Mouse (Mus musculus) kidney, embryonic 15.5 days (tissue): ENCODE results near the gene Twsg1. TPM values are rescaled to one million over a fixed set of nuclear protein-coding genes. Genes with fewer than 3 reads are reported as not detected.

Source experiments
- ATAC-seq: fragments of 200-750 bp; cut with Nextera tagmentation; replicated peaks from 2 replicates; pipeline ENCODE4 v1.8.0; 2017; ENCODE audit warnings: moderate TSS enrichment; ENCODE audit not compliant: low FRiP score
- H3K27ac ChIP-seq: fragments of 300-500 bp; sonication (generic); 2 replicates; pipeline ENCODE4 v1.5.1; 2015; ENCODE audit warnings: mild to moderate bottlenecking, inconsistent platforms
- H3K27me3 ChIP-seq: fragments of 300-500 bp; sonication (generic); 2 replicates; pipeline ENCODE4 v1.6.1; 2015; ENCODE audit warnings: inconsistent platforms
- H3K36me3 ChIP-seq: fragments of 300-500 bp; sonication (generic); 2 replicates; pipeline ENCODE4 v1.6.1; 2015; ENCODE audit warnings: inconsistent platforms
- H3K4me1 ChIP-seq: fragments of 300-500 bp; sonication (generic); 2 replicates; pipeline ENCODE4 v1.6.1; 2015; ENCODE audit warnings: inconsistent platforms
- H3K4me2 ChIP-seq: fragments of 300-500 bp; sonication (generic); 2 replicates; pipeline ENCODE4 v1.6.1; 2015; ENCODE audit warnings: moderate library complexity, mild to moderate bottlenecking, inconsistent platforms
- H3K4me3 ChIP-seq: fragments of 300-500 bp; sonication (generic); replicated peaks from 2 replicates; pipeline ENCODE4 v1.5.1; 2015; ENCODE audit warnings: mild to moderate bottlenecking, inconsistent platforms
- H3K9ac ChIP-seq: fragments of 300-500 bp; sonication (generic); 2 replicates; pipeline ENCODE4 v1.6.1; 2015; ENCODE audit warnings: mild to moderate bottlenecking, inconsistent platforms
- H3K9me3 ChIP-seq: fragments of 300-500 bp; sonication (generic); replicated peaks from 2 replicates; pipeline ENCODE4 v1.6.1; 2016; ENCODE audit warnings: inconsistent platforms
- WGBS: fragments of 180-500 bp; shearing (Covaris S2); methylation state at CpG from one replicate; pipeline ENCODE4 v1.1.7; 2015; ENCODE audit warnings: mixed read lengths; 5-methylcytosine and 5-hydroxymethylcytosine counted together
- polyA plus RNA-seq: library from polyadenylated mRNA; unstranded; fragments of >200 nt; fragmentation: Nextera tagmentation; extraction: Ambion mirVana; gene quantifications from 2 replicates; pipeline ENCODE4 v1.2.1, GENCODE M21; 2015

Gene Twsg1
- polyA plus RNA-seq, 1 experiment from 2014 or later = 118 TPM

DNA sequence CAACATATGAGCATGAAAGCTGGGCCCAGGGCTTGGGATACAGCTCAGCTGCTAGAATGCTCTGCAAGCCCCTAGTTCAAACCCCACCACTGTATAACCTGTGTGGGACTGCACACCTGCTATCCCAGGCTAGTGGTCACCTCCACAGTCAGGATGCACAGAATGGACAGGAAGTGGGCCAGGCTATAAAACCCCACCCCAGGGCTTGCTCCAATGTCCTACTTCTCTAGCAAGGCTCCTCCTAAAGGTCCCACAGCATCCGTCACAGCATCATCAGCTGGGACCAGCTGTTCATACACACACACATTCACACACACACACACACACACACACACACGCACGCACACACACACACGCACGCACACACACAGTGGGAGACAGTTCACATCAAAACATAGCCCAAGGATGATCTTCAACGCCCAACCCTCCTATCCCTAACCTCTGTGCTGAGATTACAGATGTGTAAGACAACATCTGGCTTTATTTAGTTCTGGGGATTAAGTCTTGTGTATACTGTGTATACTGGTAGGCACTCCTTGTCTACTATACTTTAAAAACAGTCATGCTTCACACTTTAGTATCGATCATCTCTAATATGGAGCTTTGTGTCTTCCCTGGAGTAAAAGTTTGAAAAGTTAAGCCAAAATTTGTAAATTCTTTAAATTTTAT is 20.7 kb downstream of the Twsg1 start:
- Histone ChIP-seq H3K27me3 (no peaks in the 10 kb centered on the region), H3K27ac (no peak overlapping the region), H3K9ac (no peak overlapping the region), H3K4me2 (no peak overlapping the region), H3K4me1 (0 out of 2 replicates have a peak, but pooled peaks cover 5% of the 10 kb centered on the region), H3K4me3 (no peak overlapping the region), H3K36me3 (peaks cover 65% of the 10 kb centered on the region), H3K9me3 (no peaks in the 10 kb centered on the region)
- WGBS = 91% methylated on average over 7 of the region's 7 CpGs
- ATAC-seq = no peak

DNA sequence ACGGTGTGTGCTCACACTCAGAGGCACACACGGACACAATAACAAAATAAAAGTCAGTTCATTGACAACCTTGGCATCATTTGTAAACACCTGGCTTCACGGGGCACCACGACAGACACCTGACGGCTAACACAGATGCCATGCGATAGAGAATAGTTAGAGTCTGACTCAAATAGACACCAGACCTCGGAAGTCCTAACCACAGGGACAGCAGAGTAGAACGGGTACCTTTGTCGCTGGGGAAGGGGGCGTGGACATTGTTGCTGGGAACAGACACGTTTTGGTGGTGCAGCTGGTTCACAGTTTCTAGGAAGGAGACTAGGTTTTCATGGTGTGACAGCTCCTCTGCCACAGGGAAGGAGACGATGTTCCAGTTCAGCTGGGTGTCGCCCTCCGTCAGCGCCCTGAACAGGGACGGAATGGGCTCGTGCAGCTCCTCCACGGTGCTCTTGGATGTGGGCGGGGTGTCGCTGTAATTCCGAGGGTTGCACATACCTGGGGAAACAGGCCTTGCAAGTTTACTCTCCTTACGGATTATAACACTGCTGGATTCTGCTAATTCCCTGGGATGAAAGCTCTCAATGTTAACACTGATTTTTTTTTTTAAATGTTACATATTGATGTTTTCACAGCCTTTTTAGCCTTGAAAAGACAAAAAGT is 21.6 kb downstream of the Twsg1 start:
- WGBS = 85% methylated on average over 22 of the region's 22 CpGs
- ATAC-seq = no peak

GRCm38 (mm10) chr17:65927077-65927476 is 23.9 kb downstream of the Twsg1 start:
- Histone ChIP-seq H3K27me3 (no peaks in the 10 kb centered on the region), H3K9ac (no peak overlapping the region), H3K4me2 (no peak overlapping the region), H3K36me3 (peaks cover 66% of the 10 kb centered on the region), H3K4me1 (0 out of 2 replicates have a peak, but pooled peaks cover 5% of the 10 kb centered on the region), H3K9me3 (no peaks in the 10 kb centered on the region), H3K4me3 (no peak overlapping the region), H3K27ac (no peak overlapping the region)
- 62% methylated on average over 4 of the region's 4 CpGs for WGBS
- ATAC-seq = no peak

More for the DNA sequence above, 21.6 kb downstream of the Twsg1 start:
- Histone ChIP-seq H3K9me3 (no peaks in the 10 kb centered on the region), H3K27ac (no peak overlapping the region), H3K4me2 (no peak overlapping the region), H3K27me3 (no peaks in the 10 kb centered on the region), H3K4me3 (no peak overlapping the region), H3K36me3 (peaks cover 70% of the 10 kb centered on the region), H3K9ac (no peak overlapping the region), H3K4me1 (0 out of 2 replicates have a peak, but pooled peaks cover 5% of the 10 kb centered on the region)

DNA sequence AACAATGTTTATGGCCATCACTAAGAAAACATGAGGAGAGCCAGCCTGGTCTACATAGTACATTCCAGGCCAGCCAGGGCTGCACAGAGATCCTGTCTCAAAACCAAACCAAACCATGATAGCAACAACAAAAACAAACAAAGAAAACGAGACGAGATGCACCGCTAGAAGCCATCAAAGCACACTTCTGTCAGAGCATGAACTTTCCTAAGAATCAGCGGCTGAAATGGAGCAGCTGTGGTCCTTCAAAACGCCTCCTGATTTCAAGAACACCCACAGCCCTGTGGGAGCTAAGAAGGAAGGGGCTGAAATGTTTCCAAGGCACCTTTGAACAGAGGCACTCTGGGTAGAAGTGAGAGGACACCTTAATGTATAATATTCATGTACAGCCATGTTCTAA is 26.8 kb downstream of the Twsg1 start:
- H3K4me3 ChIP-seq = no peak overlapping the region
- H3K27me3 ChIP-seq = no peaks in the 10 kb centered on the region
- H3K4me1 ChIP-seq = no peaks in the 10 kb centered on the region
- H3K27ac ChIP-seq = no peak overlapping the region
- H3K4me2 ChIP-seq = no peak overlapping the region
- no peak for ATAC-seq
- WGBS = 30% methylated on average over 5 of the region's 5 CpGs
- H3K36me3 ChIP-seq = peaks cover 66% of the 10 kb centered on the region
- H3K9me3 ChIP-seq = no peaks in the 10 kb centered on the region
- no peak overlapping the region for H3K9ac ChIP-seq

DNA sequence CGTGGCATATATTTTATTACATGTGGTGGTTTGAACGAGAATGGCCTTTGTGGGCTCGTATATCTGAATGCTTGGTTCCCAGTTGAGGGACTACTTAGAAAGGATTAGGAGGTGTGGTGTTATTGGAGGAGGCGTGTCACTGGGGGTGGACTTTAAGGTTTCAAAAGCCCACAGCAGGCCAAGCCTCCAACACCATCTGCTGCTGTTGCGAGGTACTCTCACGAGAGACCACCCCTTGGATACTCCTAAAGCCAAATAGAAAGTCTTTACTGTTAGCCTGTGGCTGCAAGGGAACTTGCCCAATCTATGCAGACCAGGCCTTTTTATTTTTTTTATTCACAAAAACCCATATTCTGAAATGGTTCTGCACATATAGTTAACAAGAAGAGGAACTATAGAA is 29.1 kb downstream of the Twsg1 start:
- Histone ChIP-seq H3K9me3 (no peaks in the 10 kb centered on the region), H3K36me3 (peaks cover 49% of the 10 kb centered on the region), H3K27ac (no peak overlapping the region), H3K9ac (no peak overlapping the region), H3K4me2 (no peak overlapping the region), H3K27me3 (no peaks in the 10 kb centered on the region), H3K4me3 (no peak overlapping the region), H3K4me1 (no peaks in the 10 kb centered on the region)
- 80% methylated on average over 6 of the region's 6 CpGs for WGBS
- no peak for ATAC-seq

DNA sequence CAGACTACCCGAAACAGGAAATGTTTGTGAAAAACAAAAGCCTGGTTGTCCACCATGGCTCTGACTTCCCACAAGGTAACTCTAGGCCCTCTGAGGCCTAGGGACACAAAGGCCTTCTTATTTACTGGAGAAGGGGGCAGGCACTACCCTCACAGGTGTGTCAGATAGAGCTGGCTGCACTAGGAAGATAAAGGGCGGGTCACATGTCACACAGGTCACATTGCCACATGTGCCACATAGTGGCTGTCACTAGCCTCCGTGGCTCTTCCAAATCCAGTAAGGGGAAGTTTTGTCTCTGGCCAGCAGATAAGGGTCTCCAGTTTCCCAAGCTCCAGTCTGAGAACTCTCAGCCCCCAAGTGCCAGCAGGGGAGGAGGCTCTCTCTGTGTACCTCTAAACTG is 31.8 kb downstream of the Twsg1 start:
- no peak for ATAC-seq
- Histone ChIP-seq H3K27me3 (no peaks in the 10 kb centered on the region), H3K36me3 (peaks cover 24% of the 10 kb centered on the region), H3K9me3 (no peaks in the 10 kb centered on the region), H3K4me1 (peaks cover 10% of the 10 kb centered on the region), H3K9ac (no peak overlapping the region), H3K4me2 (no peak overlapping the region), H3K4me3 (no peak overlapping the region), H3K27ac (peak overlapping the region; percentile 41)
- 67% methylated on average over 3 of the region's 3 CpGs for WGBS

DNA sequence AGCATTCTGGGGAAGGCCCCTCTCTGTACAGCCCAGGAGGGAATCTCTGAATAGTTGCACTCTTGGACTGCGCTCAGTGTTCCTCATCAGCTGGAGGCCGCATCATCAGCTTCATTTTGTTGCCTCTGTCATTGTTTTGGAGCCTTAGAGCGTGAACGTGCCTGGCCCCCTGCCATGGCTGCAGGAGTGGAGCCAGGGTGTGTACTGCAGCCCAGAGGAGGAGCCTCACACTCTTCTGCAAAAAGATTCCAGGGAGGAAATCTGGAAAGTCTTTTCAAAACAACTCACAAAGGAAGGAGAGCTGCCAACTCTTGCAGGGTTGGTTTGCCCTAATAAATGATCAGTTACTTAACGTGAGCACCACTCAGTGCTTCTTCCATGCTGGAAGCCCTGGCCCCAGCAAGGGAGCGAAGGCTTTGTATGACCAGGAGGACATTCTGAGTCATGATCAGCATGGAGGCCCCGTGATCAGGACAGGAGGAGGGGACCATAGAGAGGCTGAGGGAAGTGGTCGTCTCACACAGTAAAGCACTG is 34.8 kb downstream of the Twsg1 start:
- H3K27ac ChIP-seq = peak overlapping the region; percentile 95
- no peak overlapping the region for H3K4me3 ChIP-seq
- H3K4me2 ChIP-seq = 0 out of 2 replicates have a peak overlapping the region, but pooled peaks have one; percentile 14
- H3K27me3 ChIP-seq = no peaks in the 10 kb centered on the region
- WGBS = 34% methylated on average over 8 of the region's 8 CpGs
- H3K9ac ChIP-seq = no peak overlapping the region
- peaks cover 10% of the 10 kb centered on the region for H3K4me1 ChIP-seq
- H3K36me3 ChIP-seq = 0 out of 2 replicates have a peak, but pooled peaks cover under 1% of the 10 kb centered on the region
- no peaks in the 10 kb centered on the region for H3K9me3 ChIP-seq
- ATAC-seq = peak; percentile 89

GRCm38 (mm10) chr17:65914083-65914482 is 36.9 kb downstream of the Twsg1 start:
- H3K27ac ChIP-seq = no peak overlapping the region
- H3K9ac ChIP-seq = no peak overlapping the region
- H3K9me3 ChIP-seq = no peaks in the 10 kb centered on the region
- 37% methylated on average over 6 of the region's 6 CpGs for WGBS
- H3K27me3 ChIP-seq = no peaks in the 10 kb centered on the region
- H3K4me1 ChIP-seq = peaks cover 10% of the 10 kb centered on the region
- no peaks in the 10 kb centered on the region for H3K36me3 ChIP-seq
- H3K4me2 ChIP-seq = no peak overlapping the region
- no peak for ATAC-seq
- H3K4me3 ChIP-seq = no peak overlapping the region

GRCm38 (mm10) chr17:65912202-65912601 is 38.8 kb downstream of the Twsg1 start:
- peaks cover 12% of the 10 kb centered on the region for H3K4me1 ChIP-seq
- no peak for ATAC-seq
- WGBS = 89% methylated on average over 2 of the region's 2 CpGs
- H3K27ac ChIP-seq = no peak overlapping the region
- H3K4me2 ChIP-seq = no peak overlapping the region
- no peaks in the 10 kb centered on the region for H3K9me3 ChIP-seq
- H3K4me3 ChIP-seq = no peak overlapping the region
- no peak overlapping the region for H3K9ac ChIP-seq
- H3K27me3 ChIP-seq = no peaks in the 10 kb centered on the region
- no peaks in the 10 kb centered on the region for H3K36me3 ChIP-seq

GRCm38 (mm10) chr17:65911285-65912069 is 39.5 kb downstream of the Twsg1 start:
- Histone ChIP-seq H3K9ac (no peak overlapping the region), H3K4me2 (no peak overlapping the region), H3K27me3 (no peaks in the 10 kb centered on the region), H3K4me1 (peaks cover 19% of the 10 kb centered on the region), H3K36me3 (no peaks in the 10 kb centered on the region), H3K27ac (0 out of 2 replicates have a peak overlapping the region, but pooled peaks have one; percentile 18), H3K4me3 (no peak overlapping the region), H3K9me3 (no peaks in the 10 kb centered on the region)
- ATAC-seq = no peak
- 55% methylated on average over 15 of the region's 15 CpGs for WGBS

GRCm38 (mm10) chr17:65908270-65908669 is 42.8 kb downstream of the Twsg1 start:
- Histone ChIP-seq H3K9me3 (peaks cover 1% of the 10 kb centered on the region; the same call in 1 of the 2 replicates), H3K27me3 (no peaks in the 10 kb centered on the region), H3K4me1 (peaks cover 15% of the 10 kb centered on the region), H3K36me3 (no peaks in the 10 kb centered on the region), H3K27ac (no peak overlapping the region), H3K9ac (no peak overlapping the region), H3K4me3 (no peak overlapping the region), H3K4me2 (no peak overlapping the region)
- ATAC-seq = no peak
